Mouse (Mus musculus): ENCODE measurements around the gene Ctsd.

DNA sequence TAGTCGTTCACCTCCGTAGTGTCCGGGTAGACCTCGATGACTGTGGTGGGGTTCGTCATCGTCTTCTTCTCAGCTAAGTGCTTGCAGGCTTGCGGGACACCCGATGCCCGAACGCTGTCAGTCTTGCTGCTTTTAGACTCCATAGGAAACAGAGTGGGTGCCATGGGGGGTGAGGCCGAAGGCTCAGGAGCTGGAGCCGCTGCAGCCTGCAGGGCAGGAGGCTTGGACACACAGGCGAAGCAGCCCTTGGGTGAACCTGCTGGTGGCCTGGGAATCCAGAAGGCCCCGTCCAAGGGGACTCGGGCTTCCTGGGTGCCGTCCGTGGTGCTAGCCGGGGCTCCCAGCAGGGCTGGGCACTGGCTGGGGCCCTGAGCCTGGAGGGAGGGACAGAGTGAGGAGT lies 16.9 kb downstream of the Ctsd start:
- TF ChIP-seq EP300 (IDR thresholded peaks at IDR 0.05; ENCODE audit: low read depth) (no peak), CTCF (IDR thresholded peaks at IDR 0.05; ENCODE audit: low read depth) (no peak)
